Mouse (Mus musculus) macrophage (primary cell): ENCODE measurements around the gene Tspan5. TPM values are rescaled to one million over a fixed set of nuclear protein-coding genes. Genes with fewer than 3 reads are reported as not detected.

Experiments used
- H3K27ac ChIP-seq: fragments of 350-480 bp; formaldehyde crosslinking; 2 replicates; pipeline ENCODE4 v1.9.0; 2021
- H3K36me3 ChIP-seq: fragments of 350-480 bp; formaldehyde crosslinking; 2 replicates; pipeline ENCODE4 v1.9.0; 2021; ENCODE audit errors: inconsistent target
- H3K4me3 ChIP-seq: fragments of 350-480 bp; formaldehyde crosslinking; 2 replicates; pipeline ENCODE4 v1.9.0; 2021; ENCODE audit errors: inconsistent target
- H3K79me2 ChIP-seq: fragments of 350-480 bp; formaldehyde crosslinking; 2 replicates; pipeline ENCODE4 v1.9.0; 2021; ENCODE audit errors: inconsistent target
- WGBS: methylation state at CpG from one replicate; pipeline ENCODE4 v1.1.7; 2026; ENCODE audit warnings: inconsistent platforms; ENCODE audit not compliant: missing documents; 5-methylcytosine and 5-hydroxymethylcytosine counted together
- polyA plus RNA-seq: library from polyadenylated mRNA; stranded (reverse); fragments of 250-400 nt; gene quantifications from 3 replicates; pipeline ENCODE4 v1.2.4, GENCODE M21; 2018; ENCODE audit warnings: inconsistent platforms

Gene Tspan5
- polyA plus RNA-seq, 1 experiment from 2014 or later = 5.3 TPM

DNA sequence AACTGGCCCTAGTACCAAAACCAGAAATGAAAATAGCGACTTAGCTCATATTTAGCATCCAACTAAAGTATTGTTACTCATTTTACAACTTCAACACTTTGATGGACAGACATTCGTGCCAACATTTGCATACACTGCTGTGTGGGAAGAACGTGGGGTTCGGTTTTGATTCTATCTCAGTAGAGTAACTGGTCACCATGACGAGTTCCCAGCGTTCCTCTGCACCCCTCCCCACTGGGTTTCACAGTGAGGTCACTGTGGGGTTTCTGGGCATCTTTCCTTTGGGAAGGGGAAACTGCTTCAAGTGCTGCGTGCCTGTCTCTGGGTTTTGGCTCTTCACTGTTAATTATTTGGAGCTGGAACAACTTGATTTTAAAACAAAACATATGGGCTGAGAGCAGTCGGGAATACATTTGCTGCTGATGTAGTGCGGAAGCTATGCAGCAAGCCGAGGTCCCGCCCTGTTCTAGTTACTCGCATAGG, 122.2 kb downstream of the Tspan5 start:
- WGBS = 97% methylated on average over 12 of the region's 12 CpGs
- no peak overlapping the region for H3K4me3 ChIP-seq
- no peaks in the 10 kb centered on the region for H3K79me2 ChIP-seq
- H3K27ac ChIP-seq = no peak overlapping the region
- no peaks in the 10 kb centered on the region for H3K36me3 ChIP-seq

DNA sequence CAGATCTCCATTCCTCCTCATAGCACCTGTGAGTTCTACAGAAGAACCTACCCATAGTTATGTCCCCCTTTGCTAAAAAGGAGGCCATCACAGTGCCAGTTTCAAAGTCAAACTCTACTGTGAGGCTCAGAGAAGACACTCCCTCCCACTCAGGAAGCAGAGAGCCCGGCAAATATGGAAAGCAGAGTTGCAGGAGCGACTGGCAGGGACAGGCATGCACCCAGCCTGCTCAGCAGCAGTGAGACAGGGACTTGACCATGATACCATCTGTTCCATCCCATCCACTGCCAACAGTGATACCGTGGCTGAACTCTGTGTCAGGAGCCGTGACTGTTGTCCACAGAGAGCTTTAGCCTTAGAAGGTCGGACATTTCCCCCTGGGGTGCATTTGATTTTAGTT, 123.3 kb downstream of the Tspan5 start:
- 92% methylated on average over 5 of the region's 5 CpGs for whole genome bisulfite sequencing
- H3K36me3 ChIP-seq = no peaks in the 10 kb centered on the region
- no peak overlapping the region for H3K27ac ChIP-seq
- H3K79me2 ChIP-seq = no peaks in the 10 kb centered on the region
- no peak overlapping the region for H3K4me3 ChIP-seq

DNA sequence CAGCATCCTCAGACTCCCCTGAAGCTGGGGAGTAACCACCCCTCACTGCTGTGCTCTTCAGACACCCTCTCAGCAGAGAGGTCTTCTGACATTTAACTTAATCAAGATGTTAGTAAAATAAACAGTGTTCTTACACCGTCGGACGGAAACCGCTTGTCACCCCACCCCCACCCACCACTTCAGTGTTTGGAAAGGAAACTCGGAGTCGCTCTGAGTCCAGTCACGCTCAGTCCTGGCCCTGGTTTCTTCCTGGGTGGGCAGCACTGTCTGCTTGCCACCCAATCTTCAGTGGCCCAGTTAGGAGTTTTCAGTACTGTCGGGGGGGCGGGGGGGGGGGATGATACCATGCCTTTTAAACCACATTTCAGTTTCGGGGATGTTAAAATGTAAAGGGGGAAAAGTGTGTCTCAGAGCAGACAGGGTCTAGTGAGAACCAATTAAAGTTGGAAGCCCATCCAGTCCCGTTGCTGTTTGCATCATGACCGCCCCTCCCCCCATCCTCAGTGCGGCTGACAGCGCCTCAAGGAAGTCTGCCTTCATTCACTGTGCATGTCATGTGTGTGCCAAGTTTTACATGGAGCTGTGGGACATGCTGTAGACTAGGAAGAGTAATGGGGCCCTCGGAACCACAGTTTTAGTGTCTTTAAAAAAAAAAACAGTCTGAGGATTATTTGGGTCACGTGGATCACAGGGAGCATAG, 125.3 kb downstream of the Tspan5 start:
- Histone ChIP-seq H3K27ac (no peak overlapping the region), H3K79me2 (no peaks in the 10 kb centered on the region), H3K36me3 (no peaks in the 10 kb centered on the region), H3K4me3 (no peak overlapping the region)
- 95% methylated on average over 16 of the region's 16 CpGs for WGBS

DNA sequence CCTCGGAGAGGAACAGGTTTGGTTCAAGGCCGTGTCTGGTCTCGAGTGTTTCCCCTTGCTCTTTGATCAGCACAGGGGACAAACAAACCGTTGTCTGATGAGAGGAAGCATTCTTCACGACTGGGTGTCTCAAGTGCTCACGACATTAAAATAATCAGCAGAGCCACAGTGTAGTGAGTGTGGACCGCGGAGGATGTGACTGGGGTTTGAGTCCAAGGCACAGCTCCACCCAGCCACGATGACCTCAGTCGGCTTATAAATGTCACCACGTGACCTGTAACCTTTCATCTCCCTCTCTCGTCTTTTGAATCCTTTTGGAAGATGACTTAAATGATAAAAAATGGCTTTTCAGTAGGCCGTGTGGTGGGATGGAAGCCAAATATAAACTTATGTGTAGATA, 126.4 kb downstream of the Tspan5 start:
- 93% methylated on average over 13 of the region's 13 CpGs for WGBS
- Histone ChIP-seq H3K27ac (no peak overlapping the region), H3K36me3 (no peaks in the 10 kb centered on the region), H3K79me2 (no peaks in the 10 kb centered on the region), H3K4me3 (no peak overlapping the region)

DNA sequence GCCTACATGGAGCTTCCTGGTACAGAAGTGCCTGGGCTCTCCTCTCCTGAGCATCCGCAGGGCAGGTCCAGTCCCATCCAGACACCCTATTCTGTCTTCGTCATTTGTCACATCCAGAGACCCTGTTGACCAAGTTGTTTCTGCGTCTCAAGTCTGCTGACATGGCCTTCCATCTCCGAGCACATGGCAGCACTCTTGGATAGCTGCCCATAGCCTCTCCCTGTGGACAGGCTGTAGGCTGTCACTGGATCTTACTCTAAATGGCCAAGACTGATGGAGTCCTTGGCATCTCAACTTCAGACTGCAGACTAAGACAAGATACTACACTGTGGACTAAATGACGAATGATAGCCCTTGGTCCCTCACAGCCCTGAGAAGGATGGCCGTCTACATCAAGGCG, 133.3 kb downstream of the Tspan5 start:
- Histone ChIP-seq H3K36me3 (no peaks in the 10 kb centered on the region), H3K4me3 (no peak overlapping the region), H3K79me2 (no peaks in the 10 kb centered on the region), H3K27ac (no peak overlapping the region)
- WGBS = 96% methylated on average over 7 of the region's 7 CpGs

DNA sequence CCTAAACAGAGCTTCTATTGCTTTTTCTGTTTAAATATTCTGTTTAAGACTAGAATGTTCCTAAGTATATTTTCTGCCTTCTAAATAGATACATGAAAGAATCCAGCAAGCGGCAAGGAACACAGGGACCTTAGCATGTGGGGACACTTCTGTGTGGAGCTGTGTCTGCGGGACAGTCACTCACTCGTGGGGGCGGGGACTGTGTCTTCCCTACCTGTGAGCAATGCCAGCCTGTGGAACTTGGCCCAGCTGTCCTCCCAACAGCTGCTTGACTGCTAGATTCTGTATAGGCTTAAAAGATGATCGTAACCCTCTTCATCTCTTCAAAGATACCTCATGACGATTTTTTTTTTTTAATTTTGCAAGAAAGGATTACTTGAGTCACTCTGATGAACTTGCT, 133.9 kb downstream of the Tspan5 start:
- Histone ChIP-seq H3K79me2 (no peaks in the 10 kb centered on the region), H3K27ac (no peak overlapping the region), H3K4me3 (no peak overlapping the region), H3K36me3 (no peaks in the 10 kb centered on the region)
- 90% methylated on average over 6 of the region's 6 CpGs for WGBS

DNA sequence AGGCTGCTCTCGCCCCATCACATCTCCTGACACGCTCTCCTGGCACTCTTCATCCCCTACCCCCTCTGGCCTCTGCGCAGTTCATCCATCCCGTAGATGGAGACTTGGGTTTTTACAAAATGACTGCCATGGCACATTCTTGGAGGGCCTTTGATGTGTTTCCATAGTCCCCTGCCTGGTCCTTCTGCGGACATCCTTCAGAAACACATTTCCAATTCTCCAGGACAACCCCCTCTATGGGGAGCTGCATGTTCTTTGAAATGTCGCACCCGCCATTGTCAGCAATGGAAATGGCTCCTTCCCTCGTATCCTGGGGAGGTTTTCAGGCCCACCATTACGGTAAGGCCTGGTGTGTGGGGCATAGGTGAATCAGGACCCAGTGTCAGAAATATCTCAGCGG, 134.4 kb downstream of the Tspan5 start:
- Histone ChIP-seq H3K4me3 (no peak overlapping the region), H3K36me3 (no peaks in the 10 kb centered on the region), H3K79me2 (no peaks in the 10 kb centered on the region), H3K27ac (no peak overlapping the region)
- 90% methylated on average over 10 of the region's 10 CpGs for WGBS

DNA sequence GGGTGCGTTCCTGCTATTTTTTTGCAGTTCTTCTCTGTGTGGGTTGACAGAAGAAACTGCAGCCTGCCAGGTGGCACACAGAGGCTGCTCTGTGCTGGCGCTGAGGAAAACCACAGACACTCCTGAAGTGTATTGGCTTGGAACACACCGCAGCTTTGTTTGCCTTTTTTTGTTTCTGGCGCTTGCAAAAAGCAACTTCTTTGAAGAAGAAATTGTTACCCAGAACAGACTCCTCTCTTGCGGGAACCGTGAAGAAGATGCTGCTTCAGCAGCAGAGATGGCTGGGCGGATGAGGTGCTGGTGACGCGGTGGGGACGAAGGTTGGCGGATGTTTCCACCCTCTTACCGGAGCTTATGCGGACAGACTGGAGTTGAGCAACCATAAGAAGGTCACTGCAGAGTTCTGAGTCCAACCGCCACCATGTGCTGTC, 135.0 kb downstream of the Tspan5 start:
- no peaks in the 10 kb centered on the region for H3K36me3 ChIP-seq
- no peaks in the 10 kb centered on the region for H3K79me2 ChIP-seq
- WGBS = 91% methylated on average over 13 of the region's 14 CpGs
- no peak overlapping the region for H3K27ac ChIP-seq
- H3K4me3 ChIP-seq = no peak overlapping the region

DNA sequence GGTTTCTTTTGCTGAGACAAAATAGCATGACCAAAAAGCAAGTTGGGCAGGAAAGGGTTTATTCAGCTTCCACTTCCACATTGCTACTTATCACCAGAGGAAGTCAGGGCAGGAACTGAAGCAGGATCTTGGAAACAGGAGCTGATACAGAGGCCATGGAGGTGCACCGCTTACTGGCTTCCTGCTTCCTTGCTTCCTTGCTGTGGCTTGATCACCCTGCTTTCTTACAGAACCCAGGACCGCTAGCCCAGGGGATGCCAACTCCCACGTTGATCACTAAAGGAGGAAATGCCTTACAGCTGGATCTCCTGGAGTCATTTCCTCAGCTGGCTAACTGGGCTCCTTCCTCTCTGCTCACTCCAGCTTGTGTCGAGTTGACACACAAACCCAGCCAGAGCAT, 135.7 kb downstream of the Tspan5 start:
- no peak overlapping the region for H3K4me3 ChIP-seq
- no peak overlapping the region for H3K27ac ChIP-seq
- WGBS = 63% methylated on average over 4 of the region's 4 CpGs
- no peaks in the 10 kb centered on the region for H3K79me2 ChIP-seq
- no peaks in the 10 kb centered on the region for H3K36me3 ChIP-seq

DNA sequence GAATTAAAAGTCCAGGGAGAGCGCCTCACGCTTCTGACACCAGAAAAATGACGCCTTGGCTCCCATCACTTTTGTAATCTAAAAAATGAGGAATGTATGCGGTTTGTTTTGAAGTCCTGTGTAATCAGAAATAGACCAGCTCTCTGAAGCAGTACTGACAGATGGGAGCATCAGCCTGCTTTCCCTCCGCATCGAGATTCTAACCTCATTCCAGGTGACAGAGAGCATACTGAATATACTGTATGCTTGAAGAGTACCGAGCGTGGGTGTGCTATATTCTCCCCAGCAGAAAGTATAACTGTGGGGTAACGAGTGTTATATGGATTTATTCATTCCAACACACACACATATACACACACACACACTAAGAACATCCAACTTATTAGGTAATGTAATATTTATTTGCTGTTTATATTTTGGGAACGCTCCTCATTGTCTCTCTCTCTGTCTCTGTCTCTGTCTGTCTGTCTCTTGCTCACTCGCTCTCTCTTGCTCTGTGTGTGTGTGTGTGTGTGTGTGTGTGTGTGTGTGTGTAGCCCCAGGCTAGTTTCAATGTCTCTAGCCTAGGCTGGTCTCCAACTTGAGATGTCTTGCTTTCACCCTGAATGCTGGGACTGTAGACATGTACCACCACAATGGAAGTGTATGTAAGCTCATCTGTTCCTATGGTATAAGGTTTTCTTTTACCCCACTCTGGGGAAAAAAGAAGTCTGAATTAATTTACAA, 139.2 kb downstream of the Tspan5 start:
- 97% methylated on average over 11 of the region's 11 CpGs for WGBS
- H3K4me3 ChIP-seq = no peak overlapping the region

DNA sequence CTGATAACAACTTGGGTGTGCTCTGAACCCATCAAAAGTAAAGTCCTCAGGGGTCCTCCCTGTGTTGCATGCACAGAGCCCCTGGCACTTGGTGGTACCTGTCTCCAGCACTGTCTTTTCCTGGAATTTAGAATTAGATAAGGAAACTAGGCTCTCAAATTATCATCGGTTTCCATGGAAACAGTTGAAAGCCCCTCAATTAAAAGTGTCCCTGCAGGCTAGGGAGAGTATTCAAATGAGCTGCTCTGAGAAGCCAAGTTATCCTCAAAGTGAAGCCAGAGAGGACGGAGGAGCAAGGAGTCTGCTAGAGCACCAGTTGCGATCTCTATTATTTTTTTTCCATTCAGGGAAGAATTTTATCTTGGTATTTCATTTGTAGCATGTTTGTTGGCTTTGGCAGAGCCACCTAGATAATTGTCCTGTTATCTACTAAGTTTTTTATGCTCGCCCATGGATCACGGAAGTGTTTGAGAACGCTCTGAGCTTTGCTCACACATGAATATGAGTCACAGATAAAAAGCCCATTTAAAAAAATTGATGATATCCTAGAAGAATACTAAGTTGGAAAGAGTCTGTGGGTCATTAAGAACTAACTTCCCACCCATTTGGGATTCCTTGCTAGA, 139.8 kb downstream of the Tspan5 start:
- no peak overlapping the region for H3K4me3 ChIP-seq
- 96% methylated on average over 6 of the region's 6 CpGs for WGBS
- no peak overlapping the region for H3K27ac ChIP-seq
- H3K79me2 ChIP-seq = no peaks in the 10 kb centered on the region
- no peaks in the 10 kb centered on the region for H3K36me3 ChIP-seq

More for the DNA sequence above, 139.2 kb downstream of the Tspan5 start:
- Histone ChIP-seq H3K27ac (no peak overlapping the region), H3K36me3 (no peaks in the 10 kb centered on the region), H3K79me2 (no peaks in the 10 kb centered on the region)

DNA sequence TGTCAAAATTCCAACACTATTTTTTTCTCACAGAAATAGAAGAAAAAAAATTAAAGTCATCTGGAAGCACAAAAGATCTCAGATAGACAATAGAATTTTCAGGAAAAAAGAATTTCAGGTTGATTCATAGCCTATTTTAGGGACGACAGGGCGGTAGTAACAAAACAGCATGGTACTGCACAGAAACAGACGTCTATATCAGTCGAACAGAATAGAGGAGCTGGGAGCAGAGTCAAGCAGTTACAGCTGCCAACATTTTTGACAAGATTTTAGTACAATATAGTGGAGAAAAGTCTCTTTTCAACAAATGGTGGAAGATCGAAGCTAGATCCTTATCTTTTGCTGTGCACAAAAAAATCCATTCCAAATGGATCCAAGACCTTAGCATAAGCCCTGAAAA, 144.1 kb downstream of the Tspan5 start:
- Histone ChIP-seq H3K27ac (no peak overlapping the region), H3K4me3 (no peak overlapping the region), H3K36me3 (no peaks in the 10 kb centered on the region), H3K79me2 (no peaks in the 10 kb centered on the region)
- WGBS = 94% methylated on average over 5 of the region's 5 CpGs

DNA sequence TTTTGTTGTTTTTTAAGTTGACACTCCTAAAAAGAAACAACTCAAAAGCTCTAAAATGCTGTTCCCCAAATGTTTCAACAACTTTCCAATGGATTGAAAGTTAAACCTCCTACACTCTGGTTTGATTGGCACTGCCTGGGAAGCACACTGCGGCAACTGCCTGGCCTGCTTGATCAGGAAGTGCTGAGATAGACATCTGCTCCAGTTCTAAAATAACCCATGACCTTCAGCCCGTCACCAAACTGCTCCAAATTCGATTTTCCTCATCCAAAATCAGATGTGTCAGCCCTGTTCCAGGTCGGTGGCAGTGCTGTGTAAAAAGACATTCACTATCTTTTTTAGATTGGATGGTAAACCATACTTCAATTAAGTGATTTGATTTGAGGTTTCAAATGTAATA, 147.2 kb downstream of the Tspan5 start:
- 58% methylated on average over 4 of the region's 4 CpGs for WGBS
- H3K36me3 ChIP-seq = no peaks in the 10 kb centered on the region
- no peak overlapping the region for H3K27ac ChIP-seq
- no peaks in the 10 kb centered on the region for H3K79me2 ChIP-seq
- no peak overlapping the region for H3K4me3 ChIP-seq

DNA sequence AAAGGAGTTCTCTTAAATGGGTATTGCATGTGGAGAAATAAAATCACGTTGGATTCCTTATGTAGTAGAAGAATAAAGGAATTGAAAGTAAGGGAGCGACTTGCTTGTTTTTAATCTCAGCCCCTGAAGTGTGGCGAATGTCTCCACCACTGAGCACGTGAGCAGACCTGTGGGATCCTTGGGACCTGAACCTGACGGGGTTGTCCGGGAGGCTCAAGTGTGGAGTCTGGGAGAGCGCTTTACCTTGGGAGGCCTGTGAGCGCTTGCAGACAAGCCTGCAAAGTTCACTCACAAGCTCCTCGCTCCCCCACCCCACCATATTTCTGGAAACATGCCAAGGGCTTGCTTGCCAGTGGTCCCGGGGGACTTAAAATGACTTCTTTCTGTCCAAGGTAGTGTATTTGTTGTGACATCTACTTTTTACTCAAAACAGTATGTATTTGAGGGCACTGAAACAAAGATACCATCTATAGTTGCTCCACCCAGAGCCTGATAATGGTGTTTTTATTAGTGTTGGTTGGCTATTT, 147.8 kb downstream of the Tspan5 start:
- Histone ChIP-seq H3K36me3 (no peaks in the 10 kb centered on the region), H3K79me2 (no peaks in the 10 kb centered on the region), H3K27ac (no peak overlapping the region), H3K4me3 (no peak overlapping the region)
- 87% methylated on average over 10 of the region's 10 CpGs for WGBS

DNA sequence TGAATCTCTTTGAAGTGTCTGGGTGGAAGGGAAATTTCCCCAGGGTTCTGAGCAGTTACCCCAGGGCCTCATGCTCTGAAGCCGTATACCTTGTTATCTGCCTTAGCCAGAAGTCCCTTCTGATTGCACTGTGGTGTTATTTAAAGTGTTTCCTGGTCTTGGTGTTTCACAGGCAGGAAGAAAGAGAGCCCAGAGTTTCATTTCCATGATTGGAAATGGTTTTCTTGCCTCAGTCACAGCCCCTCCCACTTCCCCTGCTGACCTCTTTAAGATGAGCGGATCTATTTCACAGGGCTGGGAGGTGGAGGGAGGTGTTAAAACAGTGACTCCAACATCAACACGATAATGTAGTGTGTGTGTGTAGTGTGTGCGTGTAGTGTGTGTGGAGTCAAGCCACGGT, 151.5 kb downstream of the Tspan5 start:
- Histone ChIP-seq H3K36me3 (no peaks in the 10 kb centered on the region), H3K27ac (no peak overlapping the region), H3K79me2 (no peaks in the 10 kb centered on the region), H3K4me3 (no peak overlapping the region)
- WGBS = 73% methylated on average over 5 of the region's 5 CpGs
